ENCODE assay signal across 10 mouse cellular contexts in the genomic region with DNA sequence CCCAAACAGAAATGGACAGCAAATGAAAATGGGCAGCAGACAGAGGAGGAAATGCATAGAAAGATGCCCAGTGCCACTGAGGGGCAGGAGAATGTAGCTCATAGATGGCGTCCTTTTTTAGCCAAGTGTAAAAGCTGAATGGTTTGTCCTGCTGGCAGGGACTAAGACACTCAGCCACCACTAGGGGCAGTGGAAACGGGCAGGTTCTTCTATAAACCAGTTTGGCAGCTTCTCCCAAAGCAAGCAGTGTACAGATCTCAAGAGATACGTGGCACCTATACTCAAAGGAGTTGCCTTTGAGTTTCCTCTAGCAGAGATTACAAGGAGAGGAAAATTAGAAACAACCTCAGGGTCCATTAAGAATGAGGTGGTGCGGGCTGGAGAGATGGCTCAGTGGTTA. TPM values are rescaled to one million over a fixed set of nuclear protein-coding genes. Genes with fewer than 3 reads are reported as not detected.
DNase-seq lines count a peak whose midpoint lies in the region; ATAC-seq and TF ChIP-seq lines count a peak whose summit lies in the region.
"Had no signal": no experiment of that assay in that cellular context is flagged by ENCODE, and none has a peak within 500 bp of the region (broad histone marks: within the 10 kb centered on the region; RNA-seq: fewer than 3 reads in every experiment).

No protein-coding gene starts in this region.

- peaks cover 3% of the 10 kb centered on the region; the same call in 1 of the 2 replicates for H3K9me3 ChIP-seq in kidney, embryonic 15.5 days (replicated peaks)
- no peaks in the 10 kb centered on the region for H3K9me3 ChIP-seq in ES-E14 (ENCODE audit: control insufficient read depth, insufficient read depth, low read depth, low read length)
- H3K9me3 ChIP-seq: liver, embryonic 13.5 days had no signal

- no peak overlapping the region for H3K4me3 ChIP-seq in kidney, embryonic 15.5 days (replicated peaks)
- no peak overlapping the region for H3K4me3 ChIP-seq in ES-E14 (ENCODE audit: insufficient read depth in 1 of 2, low read depth in 1 of 2, low read length in 2 of 2, poor library complexity in 1 of 2, severe bottlenecking in 1 of 2)
- H3K4me3 ChIP-seq in cortical plate, adult 2 months (ENCODE audit: insufficient read depth, low read length), result no peak overlapping the region
- H3K4me3 ChIP-seq: liver, embryonic 13.5 days had no signal

- 20% methylated on average over 4 of the region's 4 CpGs for WGBS in kidney, embryonic 15.5 days

- no peaks in the 10 kb centered on the region for H3K36me3 ChIP-seq in kidney, embryonic 15.5 days
- no peaks in the 10 kb centered on the region; the same call in 1 of the 2 replicates for H3K36me3 ChIP-seq in ES-E14 (ENCODE audit: control insufficient read depth, insufficient read depth, low read length, poor library complexity, severe bottlenecking)
- H3K36me3 ChIP-seq: liver, embryonic 13.5 days had no signal

- H3K27ac ChIP-seq in kidney, embryonic 15.5 days, result no peak overlapping the region
- no peak overlapping the region for H3K27ac ChIP-seq in ES-E14 (ENCODE audit: insufficient read depth, low read depth, low read length, poor library complexity, severe bottlenecking)
- no peak overlapping the region for H3K27ac ChIP-seq in cortical plate, adult 2 months (ENCODE audit: insufficient read depth, low read length)
- H3K27ac ChIP-seq: liver, embryonic 13.5 days had no signal

- in situ Hi-C loops in ES-E14 (cut with MboI; ENCODE audit: low sequenced_read_pairs in 2 of 2, unreplicated experiment in 2 of 2), result no loop called here

- H3K9ac ChIP-seq in kidney, embryonic 15.5 days, result no peak overlapping the region
- H3K9ac ChIP-seq in ES-E14 (ENCODE audit: insufficient read depth, low read depth, low read length, poor library complexity, severe bottlenecking), result peak overlapping the region; percentile 7; the same call in 1 of the 2 replicates
- H3K9ac ChIP-seq: liver, embryonic 13.5 days had no signal

- H3K27me3 ChIP-seq in kidney, embryonic 15.5 days, result peaks cover 66% of the 10 kb centered on the region

- TF ChIP-seq POLR2A in cortical plate, adult 2 months (IDR thresholded peaks at IDR 0.05; ENCODE audit: extremely low read depth, insufficient read depth, low read length), result no peak

- no peak for ATAC-seq in kidney, embryonic 15.5 days (replicated peaks; ENCODE audit: low FRiP score)
- no peak for ATAC-seq in inflammation-experienced regulatory T-cells, adult 6 months

- peak; percentile 62 for DNase-seq in kidney, postnatal 10 days
- no peak for DNase-seq in ES-E14 (ENCODE audit: low read depth, low spot score)
- peak; percentile 64 for DNase-seq in lung, postnatal 10 days
- no peak for DNase-seq in B cell, adult 2 months
- DNase-seq in ovary, postnatal 36 days (ENCODE audit: low spot score), result no peak
- DNase-seq: liver, embryonic 13.5 days; thymus, postnatal 14 days had no signal

- TF ChIP-seq CTCF in cortical plate, adult 2 months (IDR thresholded peaks at IDR 0.05; ENCODE audit: extremely low read depth, insufficient read depth, low read length), result peak; percentile 51

- no peak overlapping the region for H3K4me2 ChIP-seq in kidney, embryonic 15.5 days
- H3K4me2 ChIP-seq: liver, embryonic 13.5 days had no signal

- peaks cover 3% of the 10 kb centered on the region; the same call in 1 of the 2 replicates for H3K4me1 ChIP-seq in kidney, embryonic 15.5 days
- peaks cover 4 to 18% of the 10 kb centered on the region in 2 experiments; a peak in 3 of 4 replicates for H3K4me1 ChIP-seq in ES-E14 (ENCODE audit: control insufficient read depth in 2 of 2, insufficient read depth in 2 of 2, low read length in 2 of 2, poor library complexity in 1 of 2)
- H3K4me1 ChIP-seq in cortical plate, adult 2 months (ENCODE audit: control insufficient read depth, insufficient read depth, low read length), result 0 out of 2 replicates have a peak, but pooled peaks cover 1% of the 10 kb centered on the region

TF ChIP-seq in ES-E14, 5 proteins besides CTCF, POLR2A, EP300 and RAD21:
- no peak for TF ChIP-seq HCFC1 (IDR thresholded peaks at IDR 0.05; ENCODE audit: borderline replicate concordance, insufficient read depth, low read length)
- TF ChIP-seq CHD2 (IDR thresholded peaks at IDR 0.05; ENCODE audit: low read depth, low read length), result no peak
- no peak for TF ChIP-seq ZC3H11A (IDR thresholded peaks at IDR 0.05; ENCODE audit: borderline replicate concordance, low read depth, low read length)
- no peak for TF ChIP-seq ZNF384 (IDR thresholded peaks at IDR 0.05; ENCODE audit: low read depth, low read length)
- TF ChIP-seq MAFK (IDR thresholded peaks at IDR 0.05; ENCODE audit: insufficient read depth, low read depth, low read length), result no peak

RNA-seq across cellular contexts. Expression of a gene that starts 21.2 kb away (rescaled TPM):
- 1.9 TPM in 1 of 2 replicates, not detected in the other for polyA plus RNA-seq in kidney, embryonic 15.5 days (2015; fragmentation: Nextera tagmentation; extraction: Ambion mirVana)
- total RNA-seq in ES-E14 (2012; rRNA removed), result 1.4 and 1.5 TPM in 2 replicates
- polyA plus RNA-seq in cortical plate, adult 2 months (2012; rRNA removed), result 0.75 TPM in 1 of 2 replicates, not detected in the other
- 1 to 10 TPM in 1 of 3 experiments, not detected in 2; 4.0 TPM for polyA plus RNA-seq in inflammation-experienced regulatory T-cells, adult 6 months (2017; shearing (Covaris generic))

RNA-seq across cellular contexts. Expression of a gene that starts 22.6 kb away (rescaled TPM):
- polyA plus RNA-seq in kidney, embryonic 15.5 days (2015; fragmentation: Nextera tagmentation; extraction: Ambion mirVana), result 43.6 and 53.1 TPM in 2 replicates
- 28.8 and 45.5 TPM in 2 replicates for total RNA-seq in ES-E14 (2012; rRNA removed)
- polyA plus RNA-seq in cortical plate, adult 2 months (2012; rRNA removed), result 64.2 and 73.8 TPM in 2 replicates
- polyA plus RNA-seq in inflammation-experienced regulatory T-cells, adult 6 months (2017; shearing (Covaris generic)), result 10 to 100 TPM; 46.9 to 59.2 (median 50.1) TPM

RNA-seq across cellular contexts. Expression of a gene that starts 40.9 kb away (rescaled TPM):
- polyA plus RNA-seq in kidney, embryonic 15.5 days (2015; fragmentation: Nextera tagmentation; extraction: Ambion mirVana), result 31.0 and 41.7 TPM in 2 replicates
- 65.8 and 114 TPM in 2 replicates for total RNA-seq in ES-E14 (2012; rRNA removed)
- 54.5 and 62.3 TPM in 2 replicates for polyA plus RNA-seq in cortical plate, adult 2 months (2012; rRNA removed)
- polyA plus RNA-seq in inflammation-experienced regulatory T-cells, adult 6 months (2017; shearing (Covaris generic)), result 1 to 10 TPM in 1 of 3 experiments, under 1 TPM in 2; 0.45 to 1.2 (median 0.50) TPM

Comparison
In these comparisons a context has a peak if more than half of its experiments do, and no peak if none do; other contexts are left out.
1. DNase-seq: peak in kidney, postnatal 10 days (single experiment) and lung, postnatal 10 days (single experiment); none in ES-E14 (single experiment), B cell, adult 2 months (0 of 2) and ovary, postnatal 36 days (single experiment).
2. RNA of a gene that starts 40.9 kb away (polyA plus RNA-seq): 54.5 to 62.3 TPM in cortical plate, adult 2 months and 31.0 to 41.7 TPM in kidney, embryonic 15.5 days; 0.45 to 1.2 TPM in inflammation-experienced regulatory T-cells, adult 6 months; every median in the first group is over 10 times any median in the second.